Comparison of ENCODE assay signal across 15 mouse cellular contexts in genomic region chr6:135385738-135386459, GRCm38 (mm10). TPM values are rescaled to one million over a fixed set of nuclear protein-coding genes. Genes with fewer than 3 reads are reported as not detected.
DNase-seq lines count a peak whose midpoint lies in the region; TF ChIP-seq lines count a peak whose summit lies in the region.
"Had no signal": no experiment of that assay in that cellular context is flagged by ENCODE, and none has a peak within 500 bp of the region (broad histone marks: within the 10 kb centered on the region; RNA-seq: fewer than 3 reads in every experiment).

No protein-coding gene starts in this region.

- 0 out of 2 replicates have a peak overlapping the region, but pooled peaks have one; percentile 51 for H3K27ac ChIP-seq in cortical plate, adult 2 months (ENCODE audit: insufficient read depth, low read length)
- H3K27ac ChIP-seq: embryonic facial prominence, embryonic 12.5 days; forebrain, embryonic 13.5 days had no signal

- TF ChIP-seq CTCF in cortical plate, adult 2 months (IDR thresholded peaks at IDR 0.05; ENCODE audit: extremely low read depth, insufficient read depth, low read length), result no peak

- no peaks in the 10 kb centered on the region for H3K4me1 ChIP-seq in cortical plate, adult 2 months (ENCODE audit: control insufficient read depth, insufficient read depth, low read length)
- H3K4me1 ChIP-seq: embryonic facial prominence, embryonic 12.5 days; forebrain, embryonic 13.5 days had no signal

- DNase-seq in left cerebral cortex, adult 18-20 months (ENCODE audit: low spot score in 2 of 2), result peak; percentile 35 to 55
- DNase-seq in left cerebral cortex, postnatal 4 days, result no peak
- DNase-seq in NIH3T3 (ENCODE audit: low read depth), result peak; percentile 46
- DNase-seq in lung, postnatal 25 days (ENCODE audit: low spot score), result peak; percentile 51
- no peak for DNase-seq in c-Kit-positive CD71-positive TER-119-positive erythroid progenitor cells, embryonic 14.5 days (ENCODE audit: low spot score)
- DNase-seq in spleen, adult 12 weeks (ENCODE audit: low spot score), result no peak
- no peak for DNase-seq in gastrocnemius, postnatal 25 days
- DNase-seq: adrenal gland, postnatal 36 days; cerebellum, adult 2 months; heart, adult 18-20 months; heart, postnatal 36 days; thymus, postnatal 25 days had no signal

- no peak overlapping the region for H3K4me3 ChIP-seq in cortical plate, adult 2 months (ENCODE audit: insufficient read depth, low read length)
- H3K4me3 ChIP-seq: embryonic facial prominence, embryonic 12.5 days; forebrain, embryonic 13.5 days had no signal

- intact Hi-C loops in left cerebral cortex, postnatal 4 days (cut with DNase I), result no loop called here

- TF ChIP-seq POLR2A in cortical plate, adult 2 months (IDR thresholded peaks at IDR 0.05; ENCODE audit: extremely low read depth, insufficient read depth, low read length), result no peak

RNA-seq across cellular contexts. Expression of gene Emp1, which starts 23.6 kb away (rescaled TPM):
- 1 to 10 TPM; 3.4 to 6.6 TPM for total RNA-seq in left cerebral cortex, adult 18-20 months (2021)
- total RNA-seq in left cerebral cortex, postnatal 4 days (2021), result 1 to 10 TPM; 6.0 to 7.1 TPM
- 1.7 TPM in 2 replicates for polyA plus RNA-seq in cortical plate, adult 2 months (2012; rRNA removed)
- total RNA-seq in gastrocnemius, postnatal 25 days (2021), result 10 to 100 TPM; 47.3 to 59.7 TPM

Comparison
In these comparisons a context has a peak if more than half of its experiments do, and no peak if none do; other contexts are left out.
1. DNase-seq: peak in left cerebral cortex, adult 18-20 months (2 of 2), NIH3T3 (single experiment) and lung, postnatal 25 days (single experiment); none in left cerebral cortex, postnatal 4 days (single experiment), c-Kit-positive CD71-positive TER-119-positive erythroid progenitor cells, embryonic 14.5 days (single experiment), spleen, adult 12 weeks (single experiment) and gastrocnemius, postnatal 25 days (single experiment).
2. RNA of gene Emp1, which starts 23.6 kb away (total RNA-seq): 47.3 to 59.7 TPM in gastrocnemius, postnatal 25 days; 6.0 to 7.1 TPM in left cerebral cortex, postnatal 4 days and 3.4 to 6.6 TPM in left cerebral cortex, adult 18-20 months; every median in the first group is over 4 times any median in the second.